Mouse (Mus musculus) natural killer cell, adult 2 months (primary cell): ENCODE results near the gene Ms4a14.
"Not testable (repeated sequence)": the region's sequence is repeated elsewhere in the genome, so short reads cannot be mapped to it uniquely, and the experiment has no call there.

Source experiments
- DNase-seq, 2 experiments: peaks; one replicate each; pipeline ENCODE4 v3.0.0; 2022; ENCODE audit warnings: low spot score in 2 of 2

Ms4a14 gene

GRCm38 (mm10) chr19:11314354-11314753, at the start of gene Ms4a14:
Gene Ms4a14, minus strand, starts transcription at chr19:11314454.
- DNase-seq = no peak

- DNase-seq = peak; percentile 67 to 71
Observed at GRCm38 (mm10) chr19:11362002-11362401, 47.7 kb upstream of the Ms4a14 start.

- peak in 1 of 2 experiments; percentile 31 for DNase-seq
Observed at GRCm38 (mm10) chr19:11360106-11360505, 45.9 kb upstream of the Ms4a14 start.

- DNase-seq = peak; percentile 60 to 65
Observed at GRCm38 (mm10) chr19:11355730-11356129, 41.5 kb upstream of the Ms4a14 start.

GRCm38 (mm10) chr19:11351878-11352277, 37.6 kb upstream of the Ms4a14 start:
- peak; percentile 27 to 44 for DNase-seq

GRCm38 (mm10) chr19:11349698-11350481, 35.6 kb upstream of the Ms4a14 start:
- no peak for DNase-seq

- DNase-seq = no peak
Observed at GRCm38 (mm10) chr19:11343992-11344391, 29.7 kb upstream of the Ms4a14 start.

- no peak for DNase-seq
Observed at GRCm38 (mm10) chr19:11343147-11343546, 28.9 kb upstream of the Ms4a14 start.

GRCm38 (mm10) chr19:11335932-11336331, 21.7 kb upstream of the Ms4a14 start, which contains the start of gene Ms4a7:
Gene Ms4a7, minus strand, starts transcription at chr19:11336146.
- no peak for DNase-seq

GRCm38 (mm10) chr19:11321123-11321522, 6.9 kb upstream of the Ms4a14 start:
- DNase-seq = no peak

GRCm38 (mm10) chr19:11316786-11317185, 2.5 kb upstream of the Ms4a14 start:
- no peak for DNase-seq

- DNase-seq = no peak
Observed at GRCm38 (mm10) chr19:11308888-11309287, 5.4 kb downstream of the Ms4a14 start.

- not testable (repeated sequence) for DNase-seq
Observed at GRCm38 (mm10) chr19:11299529-11299928, 14.7 kb downstream of the Ms4a14 start.

GRCm38 (mm10) chr19:11298939-11299338, 15.3 kb downstream of the Ms4a14 start:
- no peak for DNase-seq

GRCm38 (mm10) chr19:11293616-11294015, 20.6 kb downstream of the Ms4a14 start:
- not testable (repeated sequence) for DNase-seq

- peak; percentile 24 to 34 for DNase-seq
Observed at GRCm38 (mm10) chr19:11292990-11293389, 21.3 kb downstream of the Ms4a14 start.

- no peak for DNase-seq
Observed at GRCm38 (mm10) chr19:11283773-11284172, 30.5 kb downstream of the Ms4a14 start, which contains the start of gene Ms4a5. Gene Ms4a5, minus strand, starts transcription at chr19:11283873.

GRCm38 (mm10) chr19:11280223-11280622, 34.0 kb downstream of the Ms4a14 start:
- DNase-seq = no peak

- no peak for DNase-seq
Observed at GRCm38 (mm10) chr19:11276431-11276830, 37.8 kb downstream of the Ms4a14 start.

- DNase-seq = peak in 1 of 2 experiments; percentile 8
Observed at GRCm38 (mm10) chr19:11266956-11267355, 47.3 kb downstream of the Ms4a14 start.

GRCm38 (mm10) chr19:11266052-11266845, 48.0 kb downstream of the Ms4a14 start, which contains the start of gene Ms4a1:
Gene Ms4a1, minus strand, starts transcription at chr19:11266241.
- DNase-seq = peak in 1 of 2 experiments; percentile 78

- no peak for DNase-seq
Observed at GRCm38 (mm10) chr19:11264602-11265185, 49.6 kb downstream of the Ms4a14 start.
